Mouse (Mus musculus) G1E (cell line): Measurements from ENCODE around the gene Gm9887.

Experiments
- CTCF ChIP-seq: IDR thresholded peaks from 2 replicates; pipeline ENCODE4 v1.5.1; 2012; ENCODE audit warnings: low read depth, low read length, inconsistent platforms, mixed read lengths
- TAL1 ChIP-seq: conservative IDR thresholded peaks from 2 replicates; pipeline ENCODE4 v1.6.1; 2012; ENCODE audit warnings: low read depth, low read length, inconsistent platforms, mixed read lengths

- TF ChIP-seq CTCF (no peak), TAL1 (no peak)
Observed at GRCm38 (mm10) chr12:69388321-69388869, 16.1 kb upstream of the Gm9887 start.
